Mouse (Mus musculus): ENCODE data around the gene Rars2. TPM values are rescaled to one million over a fixed set of nuclear protein-coding genes. Genes with fewer than 3 reads are reported as not detected.
A peak's percentile ranks its signal among the peaks of the same experiment; 100 is the strongest.

Gene Rars2
- polyA plus RNA-seq, 1 experiment from 2014 or later, result 66.9 TPM

- 83% methylated on average over 3 of the region's 3 CpGs for WGBS
- no peaks in the 10 kb centered on the region for H3K9me3 ChIP-seq (ENCODE audit: control insufficient read depth, low read length)
- no peaks in the 10 kb centered on the region for H3K36me3 ChIP-seq (ENCODE audit: control insufficient read depth, insufficient read depth, low read length)
- no peak for DNase-seq (ENCODE audit: low spot score)
- H3K9ac ChIP-seq (ENCODE audit: low read length), result no peak overlapping the region
- H3K27ac ChIP-seq (replicated peaks; ENCODE audit: low read depth, low read length), result no peak overlapping the region
- H3K4me1 ChIP-seq (ENCODE audit: control insufficient read depth, insufficient read depth, low read length), result 0 out of 2 replicates have a peak, but pooled peaks cover 2% of the 10 kb centered on the region
- no peak for ATAC-seq (ENCODE audit: insufficient number of reproducible peaks, low FRiP score, low TSS enrichment, low read depth)
- H3K4me2 ChIP-seq (ENCODE audit: low read depth, severe bottlenecking), result no peak overlapping the region
- no peaks in the 10 kb centered on the region for H3K27me3 ChIP-seq (ENCODE audit: control insufficient read depth, insufficient read depth, low read length)
- H3K4me3 ChIP-seq (ENCODE audit: low read depth, low read length), result no peak overlapping the region
Observed at GRCm38 (mm10) chr4:34688021-34688420, 73.3 kb downstream of the Rars2 start.

- H3K4me2 ChIP-seq (ENCODE audit: low read depth, severe bottlenecking), result no peak overlapping the region
- no peak overlapping the region for H3K4me3 ChIP-seq (ENCODE audit: low read depth, low read length)
- WGBS, result 59% methylated on average over 5 of the region's 5 CpGs
- H3K27ac ChIP-seq (replicated peaks; ENCODE audit: low read depth, low read length), result no peak overlapping the region
- H3K4me1 ChIP-seq (ENCODE audit: control insufficient read depth, insufficient read depth, low read length), result no peaks in the 10 kb centered on the region
- H3K27me3 ChIP-seq (ENCODE audit: control insufficient read depth, insufficient read depth, low read length), result no peaks in the 10 kb centered on the region
- DNase-seq (ENCODE audit: low spot score) (peak; percentile 58), ATAC-seq (ENCODE audit: insufficient number of reproducible peaks, low FRiP score, low TSS enrichment, low read depth) (no peak)
- no peaks in the 10 kb centered on the region for H3K9me3 ChIP-seq (ENCODE audit: control insufficient read depth, low read length)
- no peak overlapping the region for H3K9ac ChIP-seq (ENCODE audit: low read length)
- no peaks in the 10 kb centered on the region for H3K36me3 ChIP-seq (ENCODE audit: control insufficient read depth, insufficient read depth, low read length)
Observed at GRCm38 (mm10) chr4:34701528-34701927, 86.8 kb downstream of the Rars2 start.

GRCm38 (mm10) chr4:34702231-34702630 is 87.5 kb downstream of the Rars2 start:
- no peaks in the 10 kb centered on the region for H3K9me3 ChIP-seq (ENCODE audit: control insufficient read depth, low read length)
- 96% methylated on average over 11 of the region's 11 CpGs for WGBS
- H3K36me3 ChIP-seq (ENCODE audit: control insufficient read depth, insufficient read depth, low read length), result no peaks in the 10 kb centered on the region
- ATAC-seq (ENCODE audit: insufficient number of reproducible peaks, low FRiP score, low TSS enrichment, low read depth) (no peak), DNase-seq (ENCODE audit: low spot score) (no peak)
- no peak overlapping the region for H3K27ac ChIP-seq (replicated peaks; ENCODE audit: low read depth, low read length)
- H3K4me1 ChIP-seq (ENCODE audit: control insufficient read depth, insufficient read depth, low read length), result no peaks in the 10 kb centered on the region
- no peak overlapping the region for H3K4me2 ChIP-seq (ENCODE audit: low read depth, severe bottlenecking)
- H3K4me3 ChIP-seq (ENCODE audit: low read depth, low read length), result no peak overlapping the region
- H3K27me3 ChIP-seq (ENCODE audit: control insufficient read depth, insufficient read depth, low read length), result no peaks in the 10 kb centered on the region
- no peak overlapping the region for H3K9ac ChIP-seq (ENCODE audit: low read length)

- Histone ChIP-seq H3K4me1 (ENCODE audit: control insufficient read depth, insufficient read depth, low read length) (no peaks in the 10 kb centered on the region), H3K27ac (replicated peaks; ENCODE audit: low read depth, low read length) (no peak overlapping the region), H3K9ac (ENCODE audit: low read length) (no peak overlapping the region), H3K4me2 (ENCODE audit: low read depth, severe bottlenecking) (no peak overlapping the region), H3K9me3 (ENCODE audit: control insufficient read depth, low read length) (no peaks in the 10 kb centered on the region), H3K27me3 (ENCODE audit: control insufficient read depth, insufficient read depth, low read length) (no peaks in the 10 kb centered on the region), H3K36me3 (ENCODE audit: control insufficient read depth, insufficient read depth, low read length) (no peaks in the 10 kb centered on the region), H3K4me3 (ENCODE audit: low read depth, low read length) (no peak overlapping the region)
- DNase-seq (ENCODE audit: low spot score), result no peak
- WGBS, result 77% methylated on average over 4 of the region's 4 CpGs
- no peak for ATAC-seq (ENCODE audit: insufficient number of reproducible peaks, low FRiP score, low TSS enrichment, low read depth)
Observed at GRCm38 (mm10) chr4:34703029-34703428, 88.3 kb downstream of the Rars2 start.

- H3K9ac ChIP-seq (ENCODE audit: low read length), result no peak overlapping the region
- no peak overlapping the region for H3K4me2 ChIP-seq (ENCODE audit: low read depth, severe bottlenecking)
- no peak overlapping the region for H3K27ac ChIP-seq (replicated peaks; ENCODE audit: low read depth, low read length)
- no peaks in the 10 kb centered on the region for H3K9me3 ChIP-seq (ENCODE audit: control insufficient read depth, low read length)
- no peak for ATAC-seq (ENCODE audit: insufficient number of reproducible peaks, low FRiP score, low TSS enrichment, low read depth)
- H3K4me1 ChIP-seq (ENCODE audit: control insufficient read depth, insufficient read depth, low read length), result no peaks in the 10 kb centered on the region
- DNase-seq (ENCODE audit: low spot score), result no peak
- no peak overlapping the region for H3K4me3 ChIP-seq (ENCODE audit: low read depth, low read length)
- 75% methylated on average over 3 of the region's 3 CpGs for WGBS
- no peaks in the 10 kb centered on the region for H3K27me3 ChIP-seq (ENCODE audit: control insufficient read depth, insufficient read depth, low read length)
- no peaks in the 10 kb centered on the region for H3K36me3 ChIP-seq (ENCODE audit: control insufficient read depth, insufficient read depth, low read length)
Observed at GRCm38 (mm10) chr4:34707248-34707647, 92.5 kb downstream of the Rars2 start.

- Histone ChIP-seq H3K4me1 (ENCODE audit: control insufficient read depth, insufficient read depth, low read length) (no peaks in the 10 kb centered on the region), H3K9ac (ENCODE audit: low read length) (no peak overlapping the region), H3K9me3 (ENCODE audit: control insufficient read depth, low read length) (no peaks in the 10 kb centered on the region), H3K27ac (replicated peaks; ENCODE audit: low read depth, low read length) (no peak overlapping the region), H3K36me3 (ENCODE audit: control insufficient read depth, insufficient read depth, low read length) (no peaks in the 10 kb centered on the region), H3K4me2 (ENCODE audit: low read depth, severe bottlenecking) (no peak overlapping the region), H3K4me3 (ENCODE audit: low read depth, low read length) (no peak overlapping the region), H3K27me3 (ENCODE audit: control insufficient read depth, insufficient read depth, low read length) (no peaks in the 10 kb centered on the region)
- 77% methylated on average over 3 of the region's 3 CpGs for whole genome bisulfite sequencing
- ATAC-seq (ENCODE audit: insufficient number of reproducible peaks, low FRiP score, low TSS enrichment, low read depth), result no peak
- no peak for DNase-seq (ENCODE audit: low spot score)
Observed at GRCm38 (mm10) chr4:34708127-34708526, 93.4 kb downstream of the Rars2 start.

Other genes with a start within 250 kb of the Rars2 start
- 77.8 and 84.0 TPM in 2 replicates for gene Akirin2, start 64.0 kb upstream of the Rars2 start, polyA plus RNA-seq (2014; fragmentation: Nextera tagmentation; extraction: Ambion mirVana)
- 112 and 115 TPM in 2 replicates for gene Orc3, start within 50 bp of the Rars2 start, polyA plus RNA-seq (2014; fragmentation: Nextera tagmentation; extraction: Ambion mirVana)
- gene Slc35a1, start 72.5 kb downstream of the Rars2 start, polyA plus RNA-seq (2014; fragmentation: Nextera tagmentation; extraction: Ambion mirVana), result 51.2 and 53.0 TPM in 2 replicates
- gene Cfap206, start 115.2 kb downstream of the Rars2 start, polyA plus RNA-seq (2014; fragmentation: Nextera tagmentation; extraction: Ambion mirVana), result 0.18 and 0.23 TPM in 2 replicates
- gene Gm136, start 141.3 kb downstream of the Rars2 start, polyA plus RNA-seq (2014; fragmentation: Nextera tagmentation; extraction: Ambion mirVana), result not detected in 2 replicates
- 36.5 and 37.1 TPM in 2 replicates for gene Smim8, start 163.5 kb downstream of the Rars2 start, polyA plus RNA-seq (2014; fragmentation: Nextera tagmentation; extraction: Ambion mirVana)